Mouse (Mus musculus) adrenal gland, adult 8-10 months (tissue): ENCODE measurements around the gene Olfr130. TPM values are rescaled to one million over a fixed set of nuclear protein-coding genes. Genes with fewer than 3 reads are reported as not detected.

ENCODE experiments used
- DNase-seq: peaks from one replicate; pipeline ENCODE4 v3.0.0; 2022
- total RNA-seq, 4 experiments: library from RNA; stranded (reverse); gene quantifications; 2 replicates each; pipeline ENCODE4 v1.2.4; 2022

Olfr130 gene
- total RNA-seq = not detected

GRCm38 (mm10) chr17:38063621-38064020 lies at the start of gene Olfr130:
Olfr130 (plus strand) TSS chr17:38063921.
- no peak for DNase-seq

GRCm38 (mm10) chr17:38016341-38016740 lies 47.4 kb upstream of the Olfr130 start:
- DNase-seq = no peak

DNA sequence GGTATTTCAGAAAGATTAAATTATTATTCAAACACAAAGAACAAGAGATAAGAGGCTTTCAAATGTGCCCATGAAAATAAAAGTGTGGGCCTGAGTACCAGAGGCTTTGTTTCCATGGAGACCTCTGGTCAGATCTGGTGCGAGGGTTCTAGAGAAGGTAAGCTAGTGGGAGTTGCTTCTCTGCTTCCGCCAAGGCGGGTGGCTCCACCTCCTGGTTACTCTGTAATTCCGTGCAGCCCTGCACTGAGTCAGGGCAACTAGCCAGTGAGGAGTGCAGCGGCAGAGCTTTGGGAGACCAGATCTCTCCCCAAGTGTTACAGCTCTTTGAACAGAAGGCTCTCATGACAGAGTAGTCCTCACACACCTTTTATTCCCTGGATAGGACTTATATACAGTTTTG lies 37.4 kb upstream of the Olfr130 start:
- no peak for DNase-seq

DNA sequence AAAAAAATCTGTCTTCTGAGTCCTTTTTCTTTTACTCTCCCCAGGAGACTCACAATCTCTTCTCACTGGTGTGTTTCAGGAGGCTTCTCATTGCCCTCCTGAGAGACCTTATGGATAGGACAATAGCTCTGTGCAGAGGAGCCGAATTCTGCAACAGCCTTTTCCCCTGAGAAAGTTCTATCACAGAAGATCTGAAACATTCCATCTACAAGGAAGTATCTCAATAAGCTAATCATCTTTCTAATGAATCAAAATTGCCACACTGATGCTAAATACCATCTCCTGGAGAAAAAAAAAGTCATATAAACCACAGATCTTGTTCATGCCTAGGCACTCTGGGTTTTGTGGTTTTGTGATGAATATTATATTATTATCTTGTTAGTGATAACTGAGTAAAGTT lies 3.7 kb upstream of the Olfr130 start, which contains the start of gene Olfr129:
Gene Olfr129 (minus strand): TSS at position 101 of the 400 bp plus-strand sequence.
- no peak for DNase-seq

DNA sequence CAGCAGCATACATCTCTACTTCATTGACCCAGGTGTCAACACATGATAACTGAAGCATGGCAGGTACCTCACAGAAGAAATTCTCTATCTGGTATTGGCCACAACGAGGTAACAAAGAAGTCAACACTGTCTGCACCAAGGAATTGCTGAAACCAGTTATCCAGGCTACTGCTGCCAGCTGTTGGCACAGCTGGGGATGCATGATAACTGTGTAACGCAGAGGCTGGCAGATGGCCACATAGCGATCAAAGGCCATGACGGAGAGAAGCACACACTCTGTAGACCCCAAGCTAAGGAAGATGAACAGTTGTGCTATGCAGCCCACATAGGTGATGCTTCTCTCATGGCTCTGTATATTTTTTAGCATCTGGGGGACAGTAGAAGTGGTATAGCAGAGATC lies 18.6 kb downstream of the Olfr130 start:
- no peak for DNase-seq

DNA sequence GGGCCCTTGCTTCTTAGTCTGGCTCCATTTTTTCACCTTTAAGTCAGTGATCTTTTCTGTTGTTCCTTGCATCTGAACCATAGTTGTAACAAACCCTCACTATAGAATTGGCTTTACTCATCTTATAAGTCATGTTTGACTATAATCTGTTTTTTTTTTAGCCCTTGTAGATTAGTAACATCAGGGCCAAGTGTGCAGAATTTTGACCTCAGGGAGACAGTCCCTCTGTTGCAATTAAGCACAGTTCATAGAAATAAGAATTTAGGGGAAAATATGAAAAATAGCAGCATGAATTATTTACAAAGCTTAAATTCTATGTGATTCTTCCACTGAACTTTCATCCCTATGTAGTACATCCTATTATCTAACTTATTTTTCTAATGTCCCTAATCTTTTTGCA lies 24.9 kb downstream of the Olfr130 start, which contains the start of gene Olfr131:
Gene Olfr131 (minus strand): TSS at position 101 of the 400 bp plus-strand sequence.
- DNase-seq = no peak

Other genes with a start within 250 kb of the Olfr130 start
- gene Olfr125, start 231.0 kb upstream of the Olfr130 start, total RNA-seq = not detected
- not detected for gene Olfr126, start 216.4 kb upstream of the Olfr130 start, total RNA-seq
- gene Olfr127, start 163.5 kb upstream of the Olfr130 start, total RNA-seq = not detected
- gene Olfr128, start 143.4 kb upstream of the Olfr130 start, total RNA-seq = not detected
- not detected for gene Olfr761, start 110.8 kb upstream of the Olfr130 start, total RNA-seq
- not detected for gene Olfr129, start 3.8 kb upstream of the Olfr130 start, total RNA-seq
- gene Olfr131, start 24.8 kb downstream of the Olfr130 start, total RNA-seq = not detected
- not detected for gene Olfr132, start 70.6 kb downstream of the Olfr130 start, total RNA-seq
- not detected for gene Olfr133, start 81.4 kb downstream of the Olfr130 start, total RNA-seq
- gene Olfr134, start 107.5 kb downstream of the Olfr130 start, total RNA-seq = not detected
- gene Olfr135, start 140.4 kb downstream of the Olfr130 start, total RNA-seq = not detected
- not detected for gene Olfr138, start 197.1 kb downstream of the Olfr130 start, total RNA-seq
- not detected for gene Olfr137, start 243.6 kb downstream of the Olfr130 start, total RNA-seq